Mouse (Mus musculus) forebrain, embryonic 11.5 days (tissue): ENCODE data around the gene Kpna6. TPM values are rescaled to one million over a fixed set of nuclear protein-coding genes. Genes with fewer than 3 reads are reported as not detected.

Source experiments
- ATAC-seq: fragments of 200-750 bp; cut with Nextera tagmentation; replicated peaks from 2 replicates; pipeline ENCODE4 v1.8.0; 2017; ENCODE audit warnings: moderate TSS enrichment; ENCODE audit not compliant: low FRiP score
- DNase-seq: peaks from one replicate; pipeline ENCODE4 v3.0.0-alpha.2; 2017; ENCODE audit warnings: low spot score
- H3K27ac ChIP-seq: fragments of 300-500 bp; sonication (generic); 2 replicates; pipeline ENCODE4 v1.5.1; 2014; ENCODE audit warnings: low read depth, low read length
- H3K27me3 ChIP-seq: fragments of 300-500 bp; sonication (generic); 2 replicates; pipeline ENCODE4 v1.6.1; 2014; ENCODE audit warnings: mild to moderate bottlenecking, low read length, mixed read lengths; ENCODE audit not compliant: control insufficient read depth, insufficient read depth
- H3K36me3 ChIP-seq: fragments of 300-500 bp; sonication (generic); 2 replicates; pipeline ENCODE4 v1.6.1; 2014; ENCODE audit warnings: mild to moderate bottlenecking, low read length, moderate library complexity, mixed read lengths; ENCODE audit not compliant: control insufficient read depth, insufficient read depth
- H3K4me1 ChIP-seq: fragments of 300-500 bp; sonication (generic); replicated peaks from 2 replicates; pipeline ENCODE4 v1.6.1; 2014; ENCODE audit warnings: low read length, mixed read lengths; ENCODE audit not compliant: control insufficient read depth, insufficient read depth
- H3K4me2 ChIP-seq: fragments of 300-500 bp; sonication (generic); 2 replicates; pipeline ENCODE4 v1.6.1; 2014; ENCODE audit warnings: low read depth, mild to moderate bottlenecking, low read length, moderate library complexity, mixed read lengths; ENCODE audit not compliant: severe bottlenecking
- H3K4me3 ChIP-seq: fragments of 300-500 bp; sonication (generic); 2 replicates; pipeline ENCODE4 v1.5.1; 2014; ENCODE audit warnings: low read depth, low read length
- H3K9ac ChIP-seq: fragments of 300-500 bp; sonication (generic); 2 replicates; pipeline ENCODE4 v1.6.1; 2014; ENCODE audit warnings: low read length
- H3K9me3 ChIP-seq: fragments of 300-500 bp; sonication (generic); 2 replicates; pipeline ENCODE4 v1.6.1; 2016; ENCODE audit warnings: low read length, mixed read lengths; ENCODE audit not compliant: control insufficient read depth
- WGBS: fragments of 180-500 bp; shearing (Covaris S2); extraction: QIAGEN DNeasy Blood & Tissue Kit; methylation state at CpG from one replicate; pipeline ENCODE4 v1.1.7; 2014; 5-methylcytosine and 5-hydroxymethylcytosine counted together
- polyA plus RNA-seq: library from polyadenylated mRNA; unstranded; fragments of >200 nt; fragmentation: Nextera tagmentation; extraction: Ambion mirVana; gene quantifications from 2 replicates; pipeline ENCODE4 v1.2.1, GENCODE M21; 2014

Kpna6 gene
- polyA plus RNA-seq, 1 experiment from 2014 or later: 12.0 TPM

GRCm38 (mm10) chr4:129697191-129697590 lies 24.6 kb upstream of the Kpna6 start:
- H3K27me3 ChIP-seq: no peaks in the 10 kb centered on the region
- H3K4me2 ChIP-seq: peak overlapping the region; percentile 50

GRCm38 (mm10) chr4:129696158-129696985 lies 23.8 kb upstream of the Kpna6 start, which contains the start of gene Tmem39b:
Tmem39b (minus strand) TSS chr4:129696838.
- peak within 1 kb of the TSS; percentile 75 for H3K9ac ChIP-seq
- H3K36me3 ChIP-seq: peaks cover 7% of the 10 kb centered on the region; the same call in 1 of the 2 replicates
- under 1% methylated on average over 56 of the region's 57 CpGs for WGBS
- no peaks in the 10 kb centered on the region for H3K27me3 ChIP-seq
- ATAC-seq: peak; percentile 91
- H3K4me3 ChIP-seq: peak within 1 kb of the TSS; percentile 68
- peak within 1 kb of the TSS; percentile 95 for H3K27ac ChIP-seq
- H3K4me1 ChIP-seq: no peaks in the 10 kb centered on the region; the same call in 1 of the 2 replicates
- peak; percentile 96 for DNase-seq
- peak within 1 kb of the TSS; percentile 50 for H3K4me2 ChIP-seq
- H3K9me3 ChIP-seq: no peaks in the 10 kb centered on the region

More at GRCm38 (mm10) chr4:129697191-129697590, 24.6 kb upstream of the Kpna6 start:
- WGBS: 90% methylated on average over 7 of the region's 7 CpGs
- Histone ChIP-seq H3K4me3 (peak overlapping the region; percentile 68), H3K36me3 (peaks cover 7% of the 10 kb centered on the region; the same call in 1 of the 2 replicates), H3K9ac (peak overlapping the region; percentile 75), H3K4me1 (peaks cover 6% of the 10 kb centered on the region), H3K27ac (peak overlapping the region; percentile 95), H3K9me3 (no peaks in the 10 kb centered on the region)
- ATAC-seq (no peak), DNase-seq (no peak)

GRCm38 (mm10) chr4:129695815-129696157 lies 23.2 kb upstream of the Kpna6 start:
- Histone ChIP-seq H3K9ac (peak overlapping the region; percentile 75), H3K36me3 (peaks cover 10% of the 10 kb centered on the region; the same call in 1 of the 2 replicates), H3K4me2 (peak overlapping the region; percentile 50), H3K27me3 (no peaks in the 10 kb centered on the region), H3K4me3 (peak overlapping the region; percentile 68), H3K27ac (no peak overlapping the region; the same call in 1 of the 2 replicates), H3K4me1 (no peaks in the 10 kb centered on the region; the same call in 1 of the 2 replicates), H3K9me3 (no peaks in the 10 kb centered on the region)
- ATAC-seq (no peak), DNase-seq (no peak)
- 27% methylated on average over 6 of the region's 6 CpGs for WGBS

- H3K9ac ChIP-seq: no peak overlapping the region
- no peak overlapping the region for H3K4me2 ChIP-seq
- DNase-seq (no peak), ATAC-seq (no peak)
- no peaks in the 10 kb centered on the region for H3K27me3 ChIP-seq
- H3K4me3 ChIP-seq: no peak overlapping the region
- peaks cover 20% of the 10 kb centered on the region; the same call in 1 of the 2 replicates for H3K36me3 ChIP-seq
- H3K4me1 ChIP-seq: no peaks in the 10 kb centered on the region
- no peak overlapping the region for H3K27ac ChIP-seq
- no peaks in the 10 kb centered on the region for H3K9me3 ChIP-seq
- 96% methylated on average over 6 of the region's 6 CpGs for WGBS
Observed at GRCm38 (mm10) chr4:129684531-129684930, 12.0 kb upstream of the Kpna6 start.

- peaks cover 20% of the 10 kb centered on the region; the same call in 1 of the 2 replicates for H3K36me3 ChIP-seq
- 91% methylated on average over 11 of the region's 11 CpGs for WGBS
Observed at GRCm38 (mm10) chr4:129683901-129684493, 11.4 kb upstream of the Kpna6 start.

GRCm38 (mm10) chr4:129681837-129682236 lies 9.3 kb upstream of the Kpna6 start:
- Histone ChIP-seq H3K4me1 (no peaks in the 10 kb centered on the region), H3K27me3 (no peaks in the 10 kb centered on the region), H3K4me3 (no peak overlapping the region), H3K9ac (no peak overlapping the region), H3K27ac (no peak overlapping the region), H3K9me3 (no peaks in the 10 kb centered on the region), H3K36me3 (peaks cover 18% of the 10 kb centered on the region; the same call in 1 of the 2 replicates), H3K4me2 (no peak overlapping the region)
- ATAC-seq (no peak), DNase-seq (no peak)
- 95% methylated on average over 11 of the region's 11 CpGs for WGBS

More at GRCm38 (mm10) chr4:129683901-129684493, 11.4 kb upstream of the Kpna6 start:
- Histone ChIP-seq H3K27ac (no peak overlapping the region), H3K4me1 (no peaks in the 10 kb centered on the region), H3K4me3 (no peak overlapping the region), H3K9ac (no peak overlapping the region), H3K27me3 (no peaks in the 10 kb centered on the region), H3K9me3 (no peaks in the 10 kb centered on the region), H3K4me2 (no peak overlapping the region)
- DNase-seq (no peak), ATAC-seq (no peak)

GRCm38 (mm10) chr4:129672878-129673449 lies 397 bp upstream of the Kpna6 start:
- Histone ChIP-seq H3K4me3 (peak overlapping the region; percentile 97), H3K27ac (no peak overlapping the region; the same call in 1 of the 2 replicates), H3K36me3 (peaks cover 3% of the 10 kb centered on the region; the same call in 1 of the 2 replicates), H3K9me3 (no peaks in the 10 kb centered on the region), H3K27me3 (no peaks in the 10 kb centered on the region), H3K9ac (peak overlapping the region; percentile 95), H3K4me1 (peaks cover 4% of the 10 kb centered on the region; the same call in 1 of the 2 replicates), H3K4me2 (peak overlapping the region; percentile 86)
- WGBS: 13% methylated on average over 10 of the region's 10 CpGs
- DNase-seq (no peak), ATAC-seq (no peak)

- Histone ChIP-seq H3K9ac (peak overlapping the region; percentile 95), H3K4me2 (peak overlapping the region; percentile 86), H3K4me3 (peak overlapping the region; percentile 97), H3K4me1 (peaks cover 4% of the 10 kb centered on the region; the same call in 1 of the 2 replicates), H3K9me3 (no peaks in the 10 kb centered on the region), H3K27ac (no peak overlapping the region), H3K27me3 (no peaks in the 10 kb centered on the region), H3K36me3 (peaks cover 3% of the 10 kb centered on the region; the same call in 1 of the 2 replicates)
- DNase-seq (peak; percentile 64), ATAC-seq (0 out of 2 replicates have a peak, but pooled peaks have one; percentile 62)
- WGBS: 7% methylated on average over 12 of the region's 12 CpGs
Observed at GRCm38 (mm10) chr4:129671491-129672082, 980 bp downstream of the Kpna6 start.
